Mouse (Mus musculus) testis, adult 2 months (tissue): ENCODE measurements around the gene Rars. TPM values are rescaled to one million over a fixed set of nuclear protein-coding genes. Genes with fewer than 3 reads are reported as not detected.
"Not testable (repeated sequence)": the region's sequence is repeated elsewhere in the genome, so short reads cannot be mapped to it uniquely, and the experiment has no call there.

Source experiments
- H3K27ac ChIP-seq: fragments of 200-500 bp; 2 replicates; pipeline ENCODE4 v1.5.1; 2012; ENCODE audit warnings: low read depth, low read length; ENCODE audit not compliant: control insufficient read depth, insufficient read depth
- H3K27me3 ChIP-seq: fragments of 200-500 bp; 2 replicates; pipeline ENCODE4 v1.6.1; 2012; ENCODE audit warnings: mild to moderate bottlenecking, low read length, moderate library complexity; ENCODE audit not compliant: control insufficient read depth, insufficient read depth
- H3K36me3 ChIP-seq: fragments of 200-500 bp; 2 replicates; pipeline ENCODE4 v1.6.1; 2012; ENCODE audit warnings: mild to moderate bottlenecking, low read length; ENCODE audit not compliant: control insufficient read depth, insufficient read depth
- H3K4me1 ChIP-seq: fragments of 200-500 bp; 2 replicates; pipeline ENCODE4 v1.6.1; 2012; ENCODE audit warnings: low read length; ENCODE audit not compliant: control insufficient read depth, insufficient read depth
- H3K4me3 ChIP-seq: fragments of 200-500 bp; 2 replicates; pipeline ENCODE4 v1.5.1; 2012; ENCODE audit warnings: low read depth, mild to moderate bottlenecking, low read length, moderate library complexity, mixed read lengths; ENCODE audit not compliant: control insufficient read depth
- CTCF ChIP-seq: fragments of 200-500 bp; IDR thresholded peaks from 2 replicates; pipeline ENCODE4 v1.5.1; 2012; ENCODE audit warnings: low read depth, mild to moderate bottlenecking, inconsistent platforms, low read length, moderate library complexity; ENCODE audit not compliant: control insufficient read depth, insufficient read depth, insufficient replicate concordance
- POLR2A ChIP-seq: fragments of 200-500 bp; IDR thresholded peaks from 2 replicates; pipeline ENCODE4 v1.6.1; 2012; ENCODE audit warnings: low read depth, mild to moderate bottlenecking, inconsistent platforms, low read length, moderate library complexity; ENCODE audit not compliant: control insufficient read depth
- polyA plus RNA-seq: library from polyadenylated mRNA; depleted of rRNA; stranded (reverse); fragments of >200 nt; gene quantifications from 2 replicates; pipeline ENCODE4 v1.2.3, GENCODE M21; 2012

Rars gene
- polyA plus RNA-seq, 1 experiment: 9.3 TPM

DNA sequence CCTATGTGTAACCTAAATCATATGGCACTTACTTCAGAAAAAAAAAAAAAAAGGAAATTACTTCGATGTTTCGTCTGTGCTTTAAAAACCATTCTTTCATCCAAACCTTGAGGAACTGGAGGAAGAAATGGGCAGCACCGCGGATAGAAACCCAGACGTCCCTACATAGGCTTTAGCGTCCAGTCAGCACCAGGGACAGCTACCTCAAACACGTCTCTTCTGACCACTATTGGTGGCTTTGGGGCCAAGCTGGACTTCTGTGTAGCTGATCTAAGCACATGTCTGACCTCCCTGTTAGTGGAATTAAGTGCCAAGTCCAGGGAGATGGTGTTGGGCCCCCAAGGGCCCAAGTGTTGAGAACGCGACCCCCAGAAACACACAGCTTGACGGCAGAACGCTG lies 35.4 kb downstream of the Rars start, which contains the start of gene Fbll1:
Gene Fbll1, minus strand, starts transcription at position 11 of the 400 bp plus-strand sequence.
- no peak for TF ChIP-seq POLR2A
- no peak for TF ChIP-seq CTCF
- Histone ChIP-seq H3K4me3 (peak within 1 kb of the TSS; percentile 64), H3K27ac (no peak within 1 kb of the TSS), H3K36me3 (no peaks in the 10 kb centered on the region), H3K27me3 (peaks cover 3% of the 10 kb centered on the region; the same call in 1 of the 2 replicates), H3K4me1 (no peaks in the 10 kb centered on the region; the same call in 1 of the 2 replicates)

DNA sequence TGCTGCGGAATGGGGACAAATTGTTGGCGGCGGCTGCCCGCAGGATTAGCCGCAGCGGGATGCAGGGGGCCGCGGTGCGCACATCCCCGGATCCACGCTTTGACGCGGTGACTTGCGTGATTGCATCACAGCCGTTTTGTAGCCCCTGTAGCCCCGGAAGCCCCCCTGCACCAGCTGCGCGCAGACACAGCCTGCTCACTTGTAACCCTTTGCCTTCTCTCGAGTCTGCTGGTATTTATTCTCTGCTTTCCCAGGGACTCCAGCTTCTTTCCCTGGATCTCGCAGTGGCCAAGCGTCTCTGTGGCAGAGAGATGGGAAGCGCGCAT lies 35.8 kb downstream of the Rars start:
- TF ChIP-seq CTCF: no peak
- TF ChIP-seq POLR2A: no peak
- H3K4me3 ChIP-seq: peak overlapping the region; percentile 64
- H3K27ac ChIP-seq: no peak overlapping the region
- peaks cover 3% of the 10 kb centered on the region; the same call in 1 of the 2 replicates for H3K27me3 ChIP-seq
- no peaks in the 10 kb centered on the region; the same call in 1 of the 2 replicates for H3K4me1 ChIP-seq
- no peaks in the 10 kb centered on the region for H3K36me3 ChIP-seq

DNA sequence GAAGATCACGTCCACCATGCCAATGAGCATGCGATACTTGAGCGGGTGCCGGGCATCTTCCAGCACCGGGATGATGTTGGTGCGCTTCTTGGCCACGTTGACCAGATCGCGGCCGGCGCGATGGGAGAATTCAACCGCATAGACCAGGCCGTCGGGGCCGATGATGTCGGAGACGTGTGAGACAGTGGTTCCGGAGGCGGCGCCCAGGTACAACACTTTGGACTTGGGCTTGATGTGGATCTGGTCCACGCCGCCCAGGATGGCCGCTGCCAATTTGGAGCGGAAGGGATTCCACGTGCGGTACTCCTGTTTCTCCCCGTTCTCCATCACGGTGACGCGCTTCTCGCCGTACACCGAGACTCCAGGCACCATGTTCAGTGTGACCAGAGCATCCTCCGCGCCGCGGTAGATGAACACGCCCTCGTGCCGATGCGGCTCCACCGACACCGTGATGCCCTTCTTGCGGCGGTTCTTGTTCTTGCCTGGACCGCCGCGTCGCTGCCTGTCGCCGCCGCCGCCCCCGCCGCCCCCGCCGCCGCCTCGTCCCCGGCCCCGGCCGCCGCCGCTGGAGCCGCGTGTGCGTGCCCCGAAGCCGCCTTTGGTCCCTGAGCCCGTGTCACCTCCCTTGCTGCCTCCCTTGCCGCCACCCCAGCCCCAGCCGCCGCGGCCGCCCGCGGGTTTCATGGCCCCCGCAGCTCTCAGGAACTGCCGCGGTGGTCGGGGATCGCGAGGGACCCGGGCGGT lies 36.4 kb downstream of the Rars start:
- H3K36me3 ChIP-seq: no peaks in the 10 kb centered on the region
- no peaks in the 10 kb centered on the region; the same call in 1 of the 2 replicates for H3K4me1 ChIP-seq
- TF ChIP-seq CTCF: no peak
- no peak for TF ChIP-seq POLR2A
- H3K4me3 ChIP-seq: peak overlapping the region; percentile 64
- H3K27me3 ChIP-seq: peaks cover 3% of the 10 kb centered on the region; the same call in 1 of the 2 replicates
- H3K27ac ChIP-seq: no peak overlapping the region

DNA sequence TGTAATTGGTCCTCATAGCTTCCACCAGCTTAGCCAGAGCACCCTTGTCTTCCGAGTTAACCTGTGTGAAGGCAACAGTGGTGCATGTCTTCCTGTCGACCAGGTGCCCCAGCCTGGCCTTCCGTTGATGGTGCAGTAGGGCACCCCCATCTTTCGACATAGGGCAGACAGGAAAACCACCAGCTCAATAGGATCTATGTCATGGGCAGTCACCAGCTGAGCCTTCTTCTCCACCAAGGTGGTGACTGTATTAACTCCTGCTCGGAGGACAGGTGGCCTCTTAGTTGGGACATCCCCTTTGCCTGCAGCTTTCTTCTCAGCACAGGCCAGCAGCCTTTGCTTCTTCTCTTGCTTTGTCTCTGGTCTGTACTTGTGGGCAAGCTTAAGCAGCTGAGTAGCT lies 41.5 kb downstream of the Rars start:
- not testable (repeated sequence) for H3K36me3 ChIP-seq, H3K27ac ChIP-seq, H3K4me1 ChIP-seq

DNA sequence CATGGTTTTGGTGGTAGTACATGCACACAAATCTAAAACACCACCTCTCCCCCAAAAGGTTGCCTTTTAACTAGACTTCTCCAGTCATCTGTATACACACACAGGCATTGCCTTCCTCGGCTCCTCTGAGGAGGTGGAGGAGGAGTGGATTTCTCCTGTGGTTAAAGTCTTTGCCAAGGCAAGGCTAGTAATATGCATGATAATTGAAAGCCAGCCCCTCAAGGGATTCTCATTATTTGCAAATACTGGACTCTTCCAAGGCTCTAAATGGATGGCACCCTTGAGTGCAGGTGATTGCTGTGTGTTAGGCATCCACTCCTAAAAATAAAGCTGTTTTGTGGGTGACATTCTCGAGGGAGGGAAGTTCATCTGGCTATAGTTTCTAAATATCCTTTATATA lies 45.9 kb downstream of the Rars start:
- Histone ChIP-seq H3K36me3 (no peaks in the 10 kb centered on the region), H3K4me3 (no peak overlapping the region)
- TF ChIP-seq CTCF (no peak), POLR2A (no peak)

More for the DNA sequence above, 41.5 kb downstream of the Rars start:
- H3K27me3 ChIP-seq, H3K4me3 ChIP-seq: not testable (repeated sequence)

DNA sequence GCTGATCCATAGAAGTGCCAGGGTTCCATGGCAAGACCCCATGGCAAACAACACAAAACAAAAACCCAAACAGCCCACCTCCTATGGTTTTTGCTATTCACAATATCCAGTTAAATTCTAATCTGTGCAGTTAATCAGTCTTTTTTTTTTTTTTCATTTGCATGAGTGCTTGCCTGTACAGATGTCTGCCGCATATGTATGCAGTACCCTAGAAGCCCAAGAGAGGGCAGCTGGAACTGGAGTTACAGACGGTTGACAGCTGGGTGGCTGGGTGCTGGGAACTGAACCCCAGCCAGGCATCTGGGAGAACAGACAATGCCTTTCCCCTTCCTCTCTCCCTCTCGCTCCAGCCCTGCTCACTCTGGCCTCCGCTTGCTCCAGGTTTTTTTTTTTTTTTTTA lies 49.8 kb downstream of the Rars start:
- H3K27ac ChIP-seq: no peak overlapping the region
- H3K4me3 ChIP-seq: no peak overlapping the region
- H3K4me1 ChIP-seq: no peaks in the 10 kb centered on the region
- no peaks in the 10 kb centered on the region for H3K27me3 ChIP-seq
- no peaks in the 10 kb centered on the region for H3K36me3 ChIP-seq
- TF ChIP-seq CTCF (no peak), POLR2A (no peak)

More for the DNA sequence above, 45.9 kb downstream of the Rars start:
- H3K4me1 ChIP-seq: no peaks in the 10 kb centered on the region
- no peak overlapping the region for H3K27ac ChIP-seq
- no peaks in the 10 kb centered on the region for H3K27me3 ChIP-seq

DNA sequence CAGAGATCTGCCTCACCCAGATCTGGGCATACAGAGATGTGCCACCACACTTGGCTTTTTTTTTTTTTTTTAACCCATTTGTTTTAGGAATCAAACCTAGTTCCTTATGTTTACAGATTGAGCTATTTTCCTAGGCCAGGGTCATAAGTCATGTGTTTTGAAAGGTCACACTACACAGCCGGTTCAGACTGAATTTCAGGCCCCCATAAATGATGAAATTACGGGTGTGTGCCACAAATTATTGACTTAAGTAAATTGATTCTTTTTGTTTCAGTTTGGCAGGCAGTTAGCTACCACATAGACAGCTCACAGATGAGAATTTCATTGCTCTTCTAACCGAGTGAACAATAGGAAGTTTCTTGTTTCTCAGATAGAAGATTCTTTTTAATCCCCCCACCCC lies 50.3 kb downstream of the Rars start:
- H3K36me3 ChIP-seq: no peaks in the 10 kb centered on the region

More for the DNA sequence above, 50.3 kb downstream of the Rars start:
- Histone ChIP-seq H3K27me3 (no peaks in the 10 kb centered on the region), H3K27ac (no peak overlapping the region), H3K4me1 (no peaks in the 10 kb centered on the region), H3K4me3 (no peak overlapping the region)
- no peak for TF ChIP-seq CTCF
- TF ChIP-seq POLR2A: no peak
